Mouse (Mus musculus) heart, postnatal 0 days (tissue): ENCODE results near the gene Cpsf7.

Experiments
- CTCF ChIP-seq: IDR thresholded peaks from 2 replicates; pipeline ENCODE4 v1.5.1; 2016; ENCODE audit warnings: antibody characterized with exemption, control low read depth, low read depth
- EP300 ChIP-seq: IDR thresholded peaks from 2 replicates; pipeline ENCODE4 v1.6.1; 2016; ENCODE audit warnings: antibody characterized with exemption, low read depth

GRCm38 (mm10) chr19:10583550-10584146, 58.6 kb downstream of the Cpsf7 start:
- TF ChIP-seq EP300 (no peak), CTCF (no peak)
